Mouse (Mus musculus) olfactory bulb, adult 2 months (tissue): ENCODE data around the gene Scyl2. TPM values are rescaled to one million over a fixed set of nuclear protein-coding genes. Genes with fewer than 3 reads are reported as not detected.
"Not testable (repeated sequence)": the region's sequence is repeated elsewhere in the genome, so short reads cannot be mapped to it uniquely, and the experiment has no call there.

Source experiments
- H3K27ac ChIP-seq: fragments of 200-500 bp; 2 replicates; pipeline ENCODE4 v1.5.1; 2012; ENCODE audit warnings: low read depth, low read length; ENCODE audit not compliant: insufficient read depth
- H3K4me1 ChIP-seq: fragments of 200-500 bp; 2 replicates; pipeline ENCODE4 v1.6.1; 2012; ENCODE audit warnings: low read length; ENCODE audit not compliant: control insufficient read depth, insufficient read depth
- H3K4me3 ChIP-seq: fragments of 200-500 bp; 2 replicates; pipeline ENCODE4 v1.5.1; 2012; ENCODE audit warnings: mild to moderate bottlenecking, low read depth, low read length, moderate library complexity; ENCODE audit not compliant: insufficient read depth
- CTCF ChIP-seq: fragments of 200-500 bp; IDR thresholded peaks from 2 replicates; pipeline ENCODE4 v1.5.1; 2012; ENCODE audit warnings: low read depth, mild to moderate bottlenecking, low read length, moderate library complexity; ENCODE audit not compliant: insufficient read depth
- POLR2A ChIP-seq: fragments of 200-500 bp; IDR thresholded peaks from 2 replicates; pipeline ENCODE4 v1.6.1; 2012; ENCODE audit warnings: mild to moderate bottlenecking, low read depth, low read length, moderate library complexity; ENCODE audit not compliant: insufficient read depth
- WGBS: fragments of 180-500 bp; shearing (Covaris S2); methylation state at CpG from one replicate; pipeline ENCODE4 v1.1.7; 2018; 5-methylcytosine and 5-hydroxymethylcytosine counted together
- polyA plus RNA-seq: library from polyadenylated mRNA; stranded (reverse); fragments of >200 nt; gene quantifications from 2 replicates; pipeline ENCODE4 v1.2.4, GENCODE M21; 2012; ENCODE audit warnings: low replicate concordance; ENCODE audit not compliant: missing spikeins, insufficient read depth, insufficient read length

Scyl2 gene
- polyA plus RNA-seq, 1 experiment: 92.4 TPM

- H3K4me3 ChIP-seq: no peak overlapping the region
- no peaks in the 10 kb centered on the region for H3K4me1 ChIP-seq
- 39% methylated on average over 10 of the region's 10 CpGs for WGBS
- TF ChIP-seq POLR2A (no peak), CTCF (no peak)
- no peak overlapping the region for H3K27ac ChIP-seq
These were observed 22.6 kb upstream of the Scyl2 start for GRCm38 (mm10) chr10:89708720-89709119.

- Histone ChIP-seq H3K4me3 (no peak overlapping the region), H3K4me1 (no peaks in the 10 kb centered on the region), H3K27ac (no peak overlapping the region)
- TF ChIP-seq POLR2A: no peak
- no peak for TF ChIP-seq CTCF
- 91% methylated on average over 3 of the region's 3 CpGs for WGBS
These were observed 21.3 kb upstream of the Scyl2 start for GRCm38 (mm10) chr10:89707397-89707796.

GRCm38 (mm10) chr10:89703042-89703441 lies 17.0 kb upstream of the Scyl2 start:
- WGBS: 63% methylated on average over 5 of the region's 5 CpGs
- no peak overlapping the region for H3K4me3 ChIP-seq
- no peaks in the 10 kb centered on the region for H3K4me1 ChIP-seq
- no peak for TF ChIP-seq POLR2A
- no peak for TF ChIP-seq CTCF
- H3K27ac ChIP-seq: no peak overlapping the region

- Histone ChIP-seq H3K27ac (no peak overlapping the region), H3K4me1 (no peaks in the 10 kb centered on the region), H3K4me3 (no peak overlapping the region)
- 93% methylated on average over 3 of the region's 3 CpGs for WGBS
- TF ChIP-seq CTCF (no peak), POLR2A (no peak)
These were observed 11.9 kb upstream of the Scyl2 start for GRCm38 (mm10) chr10:89697956-89698355.

GRCm38 (mm10) chr10:89696270-89696669 lies 10.2 kb upstream of the Scyl2 start:
- WGBS: 75% methylated on average over 2 of the region's 2 CpGs
- H3K4me3 ChIP-seq, H3K27ac ChIP-seq, H3K4me1 ChIP-seq: not testable (repeated sequence)

GRCm38 (mm10) chr10:89695194-89695911 lies 9.3 kb upstream of the Scyl2 start:
- Histone ChIP-seq H3K4me1 (no peaks in the 10 kb centered on the region), H3K4me3 (no peak overlapping the region), H3K27ac (no peak overlapping the region)
- WGBS: 80% methylated on average over 20 of the region's 20 CpGs
- TF ChIP-seq CTCF (no peak), POLR2A (no peak)

GRCm38 (mm10) chr10:89690021-89690420 lies 3.9 kb upstream of the Scyl2 start:
- H3K4me3 ChIP-seq: no peak overlapping the region
- WGBS: 76% methylated on average over 8 of the region's 8 CpGs
- no peak overlapping the region for H3K27ac ChIP-seq
- H3K4me1 ChIP-seq: no peaks in the 10 kb centered on the region
- TF ChIP-seq CTCF: no peak
- TF ChIP-seq POLR2A: no peak

GRCm38 (mm10) chr10:89687455-89687854 lies 1.4 kb upstream of the Scyl2 start:
- TF ChIP-seq POLR2A (no peak), CTCF (no peak)
- H3K4me3 ChIP-seq: no peak overlapping the region
- 77% methylated on average over 2 of the region's 2 CpGs for WGBS

GRCm38 (mm10) chr10:89685391-89686138 lies 520 bp downstream of the Scyl2 start:
- TF ChIP-seq POLR2A: no peak
- TF ChIP-seq CTCF: no peak
- Histone ChIP-seq H3K4me3 (peak overlapping the region; percentile 80), H3K27ac (peak overlapping the region; percentile 34), H3K4me1 (no peaks in the 10 kb centered on the region; the same call in 1 of the 2 replicates)
- WGBS: under 1% methylated on average over 51 of the region's 51 CpGs

More at GRCm38 (mm10) chr10:89687455-89687854, 1.4 kb upstream of the Scyl2 start:
- Histone ChIP-seq H3K27ac (no peak overlapping the region), H3K4me1 (no peaks in the 10 kb centered on the region; the same call in 1 of the 2 replicates)
